Mouse (Mus musculus) embryonic facial prominence, embryonic 11.5 days (tissue): ENCODE results near the gene Stx8. TPM values are rescaled to one million over a fixed set of nuclear protein-coding genes. Genes with fewer than 3 reads are reported as not detected.

Experiments
- ATAC-seq: fragments of 200-750 bp; cut with Nextera tagmentation; replicated peaks from 2 replicates; pipeline ENCODE4 v1.8.0; 2017; ENCODE audit warnings: low read depth; ENCODE audit not compliant: insufficient number of reproducible peaks, low FRiP score, low TSS enrichment
- DNase-seq: peaks from one replicate; pipeline ENCODE4 v3.0.0-alpha.2; 2015; ENCODE audit warnings: low spot score
- H3K27ac ChIP-seq: fragments of 300-500 bp; sonication (generic); replicated peaks from 2 replicates; pipeline ENCODE4 v1.5.1; 2014; ENCODE audit warnings: mild to moderate bottlenecking, low read depth, low read length, control low read depth
- H3K27me3 ChIP-seq: fragments of 300-500 bp; sonication (generic); 2 replicates; pipeline ENCODE4 v1.6.1; 2014; ENCODE audit warnings: mild to moderate bottlenecking, low read length, moderate library complexity, mixed read lengths; ENCODE audit not compliant: control insufficient read depth, insufficient read depth
- H3K36me3 ChIP-seq: fragments of 300-500 bp; sonication (generic); replicated peaks from 2 replicates; pipeline ENCODE4 v1.6.1; 2014; ENCODE audit warnings: low read depth, mild to moderate bottlenecking, low read length, moderate library complexity, mixed read lengths; ENCODE audit not compliant: control insufficient read depth, insufficient read depth
- H3K4me1 ChIP-seq: fragments of 300-500 bp; sonication (generic); 2 replicates; pipeline ENCODE4 v1.6.1; 2014; ENCODE audit warnings: low read length, mixed read lengths; ENCODE audit not compliant: control insufficient read depth, insufficient read depth
- H3K4me2 ChIP-seq: fragments of 300-500 bp; sonication (generic); 2 replicates; pipeline ENCODE4 v1.6.1; 2014; ENCODE audit warnings: low read depth, mild to moderate bottlenecking, control low read depth, low read length, moderate library complexity
- H3K4me3 ChIP-seq: fragments of 300-500 bp; sonication (generic); 2 replicates; pipeline ENCODE4 v1.5.1; 2014; ENCODE audit warnings: low read depth, low read length, control low read depth
- H3K9ac ChIP-seq: fragments of 300-500 bp; sonication (generic); replicated peaks from 2 replicates; pipeline ENCODE4 v1.6.1; 2014; ENCODE audit warnings: mild to moderate bottlenecking, control low read depth, low read length
- H3K9me3 ChIP-seq: fragments of 300-500 bp; sonication (generic); replicated peaks from 2 replicates; pipeline ENCODE4 v1.6.1; 2016; ENCODE audit warnings: mild to moderate bottlenecking, low read length, inconsistent platforms, mixed read lengths; ENCODE audit not compliant: control insufficient read depth
- WGBS: fragments of 180-500 bp; shearing (Covaris S2); extraction: QIAGEN DNeasy Blood & Tissue Kit; methylation state at CpG from one replicate; pipeline ENCODE4 v1.1.7; 2014; 5-methylcytosine and 5-hydroxymethylcytosine counted together
- polyA plus RNA-seq: library from polyadenylated mRNA; unstranded; fragments of >200 nt; fragmentation: Nextera tagmentation; extraction: Ambion mirVana; gene quantifications from 2 replicates; pipeline ENCODE4 v1.2.1, GENCODE M21; 2014

Gene Stx8
- polyA plus RNA-seq, 1 experiment from 2014 or later = 60.9 TPM

GRCm38 (mm10) chr11:68018191-68018590 is 52.2 kb downstream of the Stx8 start:
- H3K4me1 ChIP-seq = no peaks in the 10 kb centered on the region
- ATAC-seq = no peak
- WGBS = 86% methylated on average over 8 of the region's 8 CpGs
- H3K4me3 ChIP-seq = no peak overlapping the region
- no peaks in the 10 kb centered on the region for H3K36me3 ChIP-seq
- no peak overlapping the region for H3K9ac ChIP-seq
- H3K27me3 ChIP-seq = no peaks in the 10 kb centered on the region
- H3K27ac ChIP-seq = no peak overlapping the region
- no peak for DNase-seq
- no peaks in the 10 kb centered on the region for H3K9me3 ChIP-seq
- H3K4me2 ChIP-seq = no peak overlapping the region

GRCm38 (mm10) chr11:68019156-68019555 is 53.2 kb downstream of the Stx8 start:
- DNase-seq = no peak

GRCm38 (mm10) chr11:68021976-68022375 is 56.0 kb downstream of the Stx8 start:
- Histone ChIP-seq H3K4me1 (no peaks in the 10 kb centered on the region), H3K4me3 (no peak overlapping the region), H3K27me3 (no peaks in the 10 kb centered on the region), H3K4me2 (no peak overlapping the region), H3K27ac (no peak overlapping the region), H3K9ac (no peak overlapping the region), H3K9me3 (no peaks in the 10 kb centered on the region), H3K36me3 (no peaks in the 10 kb centered on the region)
- WGBS = 88% methylated on average over 7 of the region's 7 CpGs
- no peak for DNase-seq
- ATAC-seq = no peak

More at GRCm38 (mm10) chr11:68019156-68019555, 53.2 kb downstream of the Stx8 start:
- Histone ChIP-seq H3K36me3 (no peaks in the 10 kb centered on the region), H3K4me1 (no peaks in the 10 kb centered on the region), H3K9ac (no peak overlapping the region), H3K27ac (no peak overlapping the region), H3K27me3 (no peaks in the 10 kb centered on the region), H3K4me3 (no peak overlapping the region), H3K9me3 (no peaks in the 10 kb centered on the region), H3K4me2 (no peak overlapping the region)
- no peak for ATAC-seq
- 86% methylated on average over 11 of the region's 11 CpGs for WGBS

GRCm38 (mm10) chr11:68022895-68023294 is 56.9 kb downstream of the Stx8 start:
- no peak for DNase-seq
- Histone ChIP-seq H3K9ac (no peak overlapping the region), H3K4me2 (no peak overlapping the region), H3K36me3 (no peaks in the 10 kb centered on the region), H3K27ac (no peak overlapping the region), H3K27me3 (no peaks in the 10 kb centered on the region), H3K9me3 (no peaks in the 10 kb centered on the region), H3K4me1 (no peaks in the 10 kb centered on the region), H3K4me3 (no peak overlapping the region)
- WGBS = 81% methylated on average over 5 of the region's 5 CpGs
- no peak for ATAC-seq

GRCm38 (mm10) chr11:68023811-68024369 is 57.9 kb downstream of the Stx8 start:
- WGBS = 69% methylated on average over 8 of the region's 8 CpGs
- Histone ChIP-seq H3K9ac (no peak overlapping the region), H3K4me3 (no peak overlapping the region), H3K36me3 (no peaks in the 10 kb centered on the region), H3K4me1 (no peaks in the 10 kb centered on the region), H3K27me3 (no peaks in the 10 kb centered on the region), H3K4me2 (no peak overlapping the region), H3K27ac (no peak overlapping the region), H3K9me3 (no peaks in the 10 kb centered on the region)
- no peak for ATAC-seq
- no peak for DNase-seq

- H3K9me3 ChIP-seq = no peaks in the 10 kb centered on the region
- DNase-seq (no peak), ATAC-seq (no peak)
- H3K4me1 ChIP-seq = no peaks in the 10 kb centered on the region
- H3K4me2 ChIP-seq = no peak overlapping the region
- no peak overlapping the region for H3K4me3 ChIP-seq
- H3K27ac ChIP-seq = no peak overlapping the region
- H3K36me3 ChIP-seq = no peaks in the 10 kb centered on the region
- no peaks in the 10 kb centered on the region for H3K27me3 ChIP-seq
- H3K9ac ChIP-seq = no peak overlapping the region
- WGBS = 79% methylated on average over 5 of the region's 5 CpGs
These were observed 60.6 kb downstream of the Stx8 start for GRCm38 (mm10) chr11:68026590-68026989.

- Histone ChIP-seq H3K9me3 (no peaks in the 10 kb centered on the region), H3K4me3 (no peak overlapping the region), H3K27ac (no peak overlapping the region), H3K4me1 (no peaks in the 10 kb centered on the region), H3K36me3 (no peaks in the 10 kb centered on the region), H3K27me3 (no peaks in the 10 kb centered on the region), H3K9ac (no peak overlapping the region), H3K4me2 (no peak overlapping the region)
- ATAC-seq (no peak), DNase-seq (no peak)
- WGBS = 72% methylated on average over 4 of the region's 4 CpGs
These were observed 63.1 kb downstream of the Stx8 start for GRCm38 (mm10) chr11:68029079-68029478.

- Histone ChIP-seq H3K4me2 (no peak overlapping the region), H3K4me1 (no peaks in the 10 kb centered on the region), H3K27me3 (no peaks in the 10 kb centered on the region), H3K9me3 (no peaks in the 10 kb centered on the region), H3K9ac (no peak overlapping the region), H3K36me3 (no peaks in the 10 kb centered on the region), H3K4me3 (no peak overlapping the region), H3K27ac (no peak overlapping the region)
- DNase-seq (no peak), ATAC-seq (no peak)
- 15% methylated on average over 3 of the region's 3 CpGs for whole genome bisulfite sequencing
These were observed 63.9 kb downstream of the Stx8 start for GRCm38 (mm10) chr11:68029871-68030270.
